Mouse (Mus musculus): ENCODE measurements around the gene Scaf8.

DNA sequence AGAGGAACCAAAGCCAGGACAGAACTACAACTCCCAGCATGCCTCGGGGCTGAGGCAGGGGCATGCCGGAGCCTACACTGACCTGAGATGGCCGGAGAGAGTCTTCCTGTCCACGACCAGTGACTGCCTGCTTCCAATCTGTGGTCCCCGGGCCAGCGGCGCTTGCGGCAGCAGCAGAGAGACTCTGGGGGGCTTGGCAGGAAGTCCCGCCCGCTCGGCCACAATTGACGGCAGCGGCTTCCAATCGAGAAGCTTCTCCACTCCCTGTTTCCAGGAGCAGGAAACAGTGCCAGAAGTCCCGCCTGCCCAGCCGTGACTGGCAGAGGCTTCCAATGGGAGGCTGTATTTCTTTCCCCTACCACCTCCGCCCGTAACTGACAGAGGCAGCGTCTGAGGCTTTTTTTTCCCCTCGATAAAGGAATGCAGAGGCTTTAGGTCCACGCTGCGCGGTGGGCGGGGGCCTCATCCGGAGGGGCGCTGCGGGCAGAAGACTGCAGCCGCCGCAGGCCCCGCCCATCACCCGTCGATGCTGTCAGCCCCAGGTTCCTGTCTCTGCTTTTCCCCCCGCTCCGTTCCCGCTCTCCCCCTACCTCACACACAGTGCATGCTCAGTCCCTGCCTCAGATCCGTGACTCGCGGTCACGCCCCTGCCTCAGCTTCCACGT is 30.8 kb upstream of the Scaf8 start:
- no peak for TF ChIP-seq CTCF (conservative IDR thresholded peaks at IDR 0.05 in 1 of 2, IDR thresholded peaks at IDR 0.05 in 1 of 2; ENCODE audit: low read depth in 2 of 2, low read length in 2 of 2)
- TF ChIP-seq NRF1 (IDR thresholded peaks at IDR 0.05; ENCODE audit: low read depth, low read length): no peak
- peak; percentile 58 for TF ChIP-seq POLR2A (IDR thresholded peaks at IDR 0.05; ENCODE audit: low read depth, low read length)
- TF ChIP-seq ELF1 (IDR thresholded peaks at IDR 0.05; ENCODE audit: low read depth, low read length): peak; percentile 70; the same call in 1 of the 2 replicates
